8 mouse cellular contexts compared by ENCODE assay signal in genomic region chr17:71254736-71255135, GRCm38 (mm10). TPM values are rescaled to one million over a fixed set of nuclear protein-coding genes. Genes with fewer than 3 reads are reported as not detected.
A peak's percentile ranks its signal among the peaks of the same experiment; 100 is the strongest.
DNase-seq lines count a peak whose midpoint lies in the region; ATAC-seq lines count a peak whose summit lies in the region.

No protein-coding gene starts in this region.

- H3K4me2 ChIP-seq in heart, embryonic 13.5 days = no peak overlapping the region

- no peak overlapping the region for H3K4me3 ChIP-seq in heart, embryonic 13.5 days
- no peak overlapping the region for H3K4me3 ChIP-seq in limb, embryonic 10.5 days

- 43% methylated on average over 6 of the region's 6 CpGs for WGBS in heart, embryonic 13.5 days
- 59% methylated on average over 6 of the region's 6 CpGs for WGBS in limb, embryonic 10.5 days

- H3K9me3 ChIP-seq in heart, embryonic 13.5 days = no peaks in the 10 kb centered on the region
- no peaks in the 10 kb centered on the region for H3K9me3 ChIP-seq in limb, embryonic 10.5 days (replicated peaks)

- ATAC-seq in heart, embryonic 13.5 days (ENCODE audit: extremely low read depth, insufficient number of reproducible peaks, low FRiP score, low TSS enrichment) = no peak

- DNase-seq in heart, postnatal 36 days = no peak
- DNase-seq in A20 (ENCODE audit: low read depth, low spot score) (peak; percentile 60), NIH3T3 (ENCODE audit: low read depth) (peak; percentile 75)
- peak; percentile 54 for DNase-seq in limb, embryonic 10.5 days (ENCODE audit: low spot score)
- peak; percentile 33 to 60 for DNase-seq in spleen, postnatal 36 days (ENCODE audit: low spot score in 2 of 2)
- no peak for DNase-seq in layer of hippocampus, postnatal 36 days
- DNase-seq in left cerebral cortex, postnatal 36 days (ENCODE audit: low spot score in 2 of 2) = no peak

- intact Hi-C loops in heart, postnatal 36 days (cut with DNase I) = no loop called here
- intact Hi-C loops in left cerebral cortex, postnatal 36 days (cut with DNase I) = no loop called here

- H3K36me3 ChIP-seq in heart, embryonic 13.5 days = peaks cover 16% of the 10 kb centered on the region; the same call in 1 of the 2 replicates
- H3K36me3 ChIP-seq in limb, embryonic 10.5 days = peaks cover 53% of the 10 kb centered on the region

- peak overlapping the region; percentile 76; the same call in 1 of the 2 replicates for H3K27ac ChIP-seq in heart, embryonic 13.5 days (replicated peaks)
- 0 out of 2 replicates have a peak overlapping the region, but pooled peaks have one; percentile 28 for H3K27ac ChIP-seq in limb, embryonic 10.5 days

- H3K4me1 ChIP-seq in heart, embryonic 13.5 days = peaks cover 82% of the 10 kb centered on the region
- peaks cover 64% of the 10 kb centered on the region for H3K4me1 ChIP-seq in limb, embryonic 10.5 days

- H3K27me3 ChIP-seq in heart, embryonic 13.5 days (replicated peaks) = no peaks in the 10 kb centered on the region
- no peaks in the 10 kb centered on the region for H3K27me3 ChIP-seq in limb, embryonic 10.5 days (ENCODE audit: low read depth, poor library complexity, severe bottlenecking)

- no peak overlapping the region for H3K9ac ChIP-seq in heart, embryonic 13.5 days

RNA-seq across cellular contexts. Expression of gene Emilin2, which starts 57.0 kb away (rescaled TPM):
- 47.4 and 51.7 TPM in 2 replicates for polyA plus RNA-seq in heart, embryonic 13.5 days (2015; fragmentation: Nextera tagmentation; extraction: Ambion mirVana)
- total RNA-seq in heart, postnatal 36 days (2021) = 10 to 100 TPM; 53.7 to 67.6 TPM
- 30.0 and 36.1 TPM in 2 replicates for polyA plus RNA-seq in limb, embryonic 10.5 days (2016; fragmentation: Nextera tagmentation; extraction: Ambion mirVana)
- 1 to 10 TPM; 1.7 to 4.4 TPM for total RNA-seq in layer of hippocampus, postnatal 36 days (2021)
- 1 to 10 TPM; 1.7 to 3.2 TPM for total RNA-seq in left cerebral cortex, postnatal 36 days (2021)

Comparison
In these comparisons a context has a peak if more than half of its experiments do, and no peak if none do; other contexts are left out.
1. DNase-seq: peak in A20 (single experiment), NIH3T3 (single experiment), limb, embryonic 10.5 days (single experiment) and spleen, postnatal 36 days (2 of 2); none in heart, postnatal 36 days (0 of 2), layer of hippocampus, postnatal 36 days (0 of 2) and left cerebral cortex, postnatal 36 days (0 of 2).
2. RNA of gene Emilin2, which starts 57.0 kb away (total RNA-seq): 53.7 to 67.6 TPM in heart, postnatal 36 days; 1.7 to 4.4 TPM in layer of hippocampus, postnatal 36 days and 1.7 to 3.2 TPM in left cerebral cortex, postnatal 36 days; every median in the first group is over 10 times any median in the second.